Mouse (Mus musculus) inflammation-experienced regulatory T-cells, adult 16 weeks (primary cell): Measurements from ENCODE around the gene Esp15. TPM values are rescaled to one million over a fixed set of nuclear protein-coding genes. Genes with fewer than 3 reads are reported as not detected.

Experiments
- polyA plus RNA-seq: library from polyadenylated mRNA; unstranded; fragments of 100-300 nt; shearing (Covaris generic); gene quantifications from one replicate; pipeline ENCODE4 v1.2.1, GENCODE M21; 2017

Esp15 gene
- not detected for polyA plus RNA-seq

DNA sequence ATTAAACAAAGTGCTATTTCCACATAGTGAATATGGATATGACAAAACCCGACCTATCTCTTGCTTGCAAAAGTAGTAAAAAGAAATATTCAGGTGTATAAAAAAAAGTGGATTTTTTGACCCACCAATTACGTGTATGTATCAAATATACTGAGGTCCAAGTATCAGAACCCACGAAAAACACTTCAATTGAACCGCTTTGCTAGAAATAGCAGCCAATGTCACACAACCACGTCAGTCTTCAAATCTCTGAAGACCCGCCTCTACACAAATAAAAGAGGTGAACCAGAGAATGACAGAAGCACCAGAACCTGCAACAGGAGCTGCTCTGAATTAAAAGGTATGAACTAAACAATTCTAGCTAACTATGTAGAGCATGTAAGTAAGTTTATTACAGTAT lies at the start of gene Esp15:
Esp15 (plus strand) TSS at position 301 of the 400 bp plus-strand sequence.

Other genes starting within 250 kb of the Esp15 start
- not detected for gene Esp18, start 234.6 kb upstream of the Esp15 start, polyA plus RNA-seq
- gene Esp16, start 104.8 kb upstream of the Esp15 start, polyA plus RNA-seq, result not detected